Mouse (Mus musculus) monocyte, adult 5-6 weeks (primary cell): Measurements from ENCODE around the gene Hnrnph2. TPM values are rescaled to one million over a fixed set of nuclear protein-coding genes. Genes with fewer than 3 reads are reported as not detected.

Experiments
- total RNA-seq: library from RNA; stranded (forward); fragments of 200-1000, 200-491, 200-594 nt; gene quantifications from 3 replicates; pipeline ENCODE4 v1.2.3, GENCODE M21; 2017

The Hnrnph2 gene
- total RNA-seq, 1 experiment from 2014 or later = 274 TPM

Other genes with a start within 250 kb of the Hnrnph2 start
- 0.10 to 1.1 TPM in 2 of 3 replicates, not detected in the other for gene Drp2, start 196.6 kb upstream of the Hnrnph2 start, total RNA-seq
- gene Taf7l, start 124.7 kb upstream of the Hnrnph2 start, total RNA-seq = not detected in 3 replicates
- 21.1 to 35.8 TPM (median 22.5 TPM) in 3 replicates for gene Timm8a1, start 59.3 kb upstream of the Hnrnph2 start, total RNA-seq
- gene Btk, start 17.6 kb upstream of the Hnrnph2 start, total RNA-seq = 35.8 to 82.3 TPM (median 41.6 TPM) in 3 replicates
- gene Rpl36a, start 15.5 kb upstream of the Hnrnph2 start, total RNA-seq = 764 to 1,331 TPM (median 951 TPM) in 3 replicates
- 10.8 to 17.9 TPM (median 14.2 TPM) in 3 replicates for gene Gla, start 54 bp upstream of the Hnrnph2 start, total RNA-seq
- 0.32 to 1.6 TPM (median 0.38 TPM) in 3 replicates for gene Armcx4, start 85.3 kb downstream of the Hnrnph2 start, total RNA-seq
- gene Armcx1, start 116.8 kb downstream of the Hnrnph2 start, total RNA-seq = 0.49 TPM in 1 of 3 replicates, not detected in the others
- 0.53 to 1.8 TPM (median 0.67 TPM) in 3 replicates for gene Armcx6, start 150.2 kb downstream of the Hnrnph2 start, total RNA-seq
- gene Armcx3, start 155.4 kb downstream of the Hnrnph2 start, total RNA-seq = 11.3 to 25.3 TPM (median 16.9 TPM) in 3 replicates
- gene Armcx2, start 208.0 kb downstream of the Hnrnph2 start, total RNA-seq = 3.1 to 13.9 TPM (median 4.5 TPM) in 3 replicates